Mouse (Mus musculus) right cerebral cortex, adult 2 months (tissue): ENCODE measurements around the gene Lrrc7.

Source experiments
- DNase-seq, 2 experiments: peaks; one replicate each; pipeline ENCODE4 v3.0.0; 2021 to 2022; ENCODE audit warnings: low spot score in 2 of 2

The Lrrc7 gene

DNA sequence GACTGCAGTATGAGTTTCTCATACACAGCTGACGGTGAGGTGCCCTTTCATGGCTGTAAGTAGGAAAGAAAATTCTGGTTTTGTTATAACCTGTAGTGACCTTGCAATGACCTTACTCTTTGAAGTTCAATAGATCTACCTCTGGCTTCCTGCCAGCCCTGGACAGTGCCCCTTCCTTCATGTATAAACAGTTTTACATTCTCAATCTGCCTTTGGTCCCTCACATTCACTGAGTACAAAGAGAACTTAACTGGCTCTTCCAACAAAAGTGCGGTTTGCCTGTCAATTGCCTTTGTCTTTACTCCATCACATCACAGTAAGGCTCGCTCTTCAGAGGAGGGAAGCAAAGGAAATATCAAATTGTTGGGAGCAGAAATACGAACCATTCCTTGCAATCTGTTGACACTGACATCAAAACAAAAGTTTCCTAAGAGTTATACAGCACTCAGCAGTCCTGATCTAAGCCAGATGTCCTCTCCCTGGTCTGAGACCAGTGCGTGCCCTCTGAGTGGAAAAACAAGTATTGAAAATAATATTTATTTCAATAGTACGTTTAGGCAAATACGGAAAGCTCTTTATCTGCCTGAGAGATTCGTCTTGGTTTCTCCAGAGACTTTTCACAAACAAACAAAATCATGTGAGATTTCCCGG is 493.3 kb downstream of the Lrrc7 start:
- DNase-seq, result no peak

DNA sequence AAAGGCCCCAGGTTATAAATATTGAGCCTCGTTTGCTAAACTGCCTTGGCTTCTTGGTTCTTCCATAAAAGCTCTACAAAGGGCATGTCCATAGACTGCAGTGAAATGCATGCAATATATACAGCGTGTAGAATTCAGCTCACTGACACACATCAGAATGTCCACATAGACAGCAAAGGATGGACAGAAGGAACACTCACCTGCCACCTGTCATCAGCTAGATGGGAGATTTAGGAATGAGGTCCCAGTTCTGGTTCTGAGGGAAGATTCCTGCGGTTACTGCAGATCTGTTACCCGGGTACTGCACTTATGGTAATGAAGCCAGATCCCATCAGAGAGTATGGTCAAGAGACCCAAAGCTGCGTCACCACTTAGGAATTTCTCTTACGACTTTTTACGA is 494.1 kb downstream of the Lrrc7 start:
- no peak for DNase-seq

DNA sequence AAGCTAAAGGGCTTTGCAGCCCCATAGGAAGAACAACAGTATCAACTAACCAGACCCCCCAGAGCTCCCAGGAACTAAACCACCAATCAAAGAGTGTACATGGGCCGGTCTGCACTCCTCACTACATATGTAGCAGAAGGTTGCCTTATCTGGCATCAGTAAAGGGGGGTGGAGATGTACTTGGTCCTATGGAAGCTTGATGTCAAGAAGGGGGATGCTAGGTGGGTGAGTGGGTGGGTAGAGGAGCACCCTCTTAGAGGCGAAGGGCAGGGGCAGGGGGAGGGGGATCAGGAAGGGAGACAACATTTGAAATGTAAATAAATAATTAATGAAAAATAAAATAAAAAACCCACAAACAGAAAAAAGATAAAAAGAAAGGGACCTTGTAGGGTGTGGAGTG is 496.8 kb downstream of the Lrrc7 start:
- no peak for DNase-seq

- DNase-seq, result no peak
These were observed 500.1 kb downstream of the Lrrc7 start for GRCm38 (mm10) chr3:158061811-158062523.

GRCm38 (mm10) chr3:158060621-158061291 is 501.3 kb downstream of the Lrrc7 start:
- no peak for DNase-seq

GRCm38 (mm10) chr3:158049508-158049907 is 512.5 kb downstream of the Lrrc7 start:
- no peak for DNase-seq

DNA sequence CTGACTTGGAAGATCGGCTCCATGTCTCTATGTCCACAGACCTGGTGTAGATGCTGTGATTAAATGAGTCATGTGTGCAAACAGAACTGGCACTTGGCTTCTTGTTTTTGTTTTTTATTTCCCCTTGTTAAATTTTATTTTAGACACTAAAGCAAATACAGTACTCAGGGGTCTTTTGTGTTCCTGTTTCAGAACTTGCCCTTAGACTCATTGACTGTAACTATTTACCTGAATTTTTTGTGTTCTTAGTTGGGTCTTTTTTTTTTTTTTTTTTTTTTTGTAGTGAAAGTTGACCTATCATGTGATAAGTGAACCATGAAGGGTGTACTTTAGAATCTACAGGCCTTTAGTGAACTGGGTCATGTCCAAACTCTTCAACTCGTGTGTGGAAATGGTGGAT is 521.3 kb downstream of the Lrrc7 start:
- DNase-seq, result no peak

DNA sequence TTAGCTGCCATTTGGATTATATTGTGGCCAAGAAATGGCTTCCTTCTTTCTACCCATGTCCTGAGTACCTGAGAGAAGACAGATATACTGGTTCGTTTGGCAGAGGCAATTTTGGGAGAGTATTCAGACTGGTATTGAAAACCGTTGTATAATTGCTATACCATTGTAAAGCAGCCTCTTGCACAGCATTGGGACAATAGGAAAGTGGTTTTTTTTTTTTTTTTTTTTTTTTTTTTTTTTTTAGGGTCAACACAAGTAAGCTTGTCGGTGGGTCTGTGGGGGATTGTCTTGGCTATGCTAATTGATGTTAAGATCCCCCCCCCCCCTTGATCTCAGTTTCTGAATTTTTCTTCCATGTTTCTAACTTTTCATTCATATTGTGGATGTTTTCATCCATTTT is 523.9 kb downstream of the Lrrc7 start:
- no peak for DNase-seq

DNA sequence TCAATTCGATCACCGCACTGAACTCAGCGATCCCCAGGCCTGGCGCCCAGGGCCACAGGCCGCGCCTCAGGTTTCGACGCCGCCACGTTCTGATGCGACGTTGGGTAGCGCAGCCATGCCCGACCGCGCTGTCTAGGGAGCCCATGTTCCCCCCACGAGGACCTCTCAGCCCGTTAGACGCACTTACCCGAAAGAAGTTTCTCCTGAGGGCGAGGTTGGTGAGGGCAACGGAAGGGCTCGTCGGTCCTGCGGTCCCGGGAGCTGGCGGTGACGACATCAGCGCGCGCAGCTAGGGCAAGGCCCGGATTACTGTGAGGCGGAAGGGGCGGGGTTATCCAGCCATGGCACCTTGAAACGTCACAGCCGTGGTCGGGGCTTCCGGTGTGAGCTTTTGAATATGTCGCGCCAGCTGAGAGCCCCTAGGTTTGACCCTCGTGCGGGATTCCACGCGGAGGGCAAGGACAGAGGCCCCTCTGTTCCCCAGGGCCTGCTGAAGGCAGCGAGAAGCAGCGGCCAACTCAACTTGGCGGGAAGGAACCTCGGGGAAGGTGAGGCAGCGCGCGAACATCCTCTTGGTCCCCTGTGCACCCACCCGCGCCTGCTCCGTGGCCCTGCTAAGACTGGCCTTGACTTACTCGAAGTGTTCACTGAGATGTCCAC is 525.6 kb downstream of the Lrrc7 start, which contains the start of the genes Srsf11 and Lrrc40:
Srsf11 (minus strand) TSS at position 311 of the 660 bp plus-strand sequence.
Lrrc40 (plus strand) TSS at position 334 of the 660 bp plus-strand sequence.
- DNase-seq, result peak; percentile 95 to 98

DNA sequence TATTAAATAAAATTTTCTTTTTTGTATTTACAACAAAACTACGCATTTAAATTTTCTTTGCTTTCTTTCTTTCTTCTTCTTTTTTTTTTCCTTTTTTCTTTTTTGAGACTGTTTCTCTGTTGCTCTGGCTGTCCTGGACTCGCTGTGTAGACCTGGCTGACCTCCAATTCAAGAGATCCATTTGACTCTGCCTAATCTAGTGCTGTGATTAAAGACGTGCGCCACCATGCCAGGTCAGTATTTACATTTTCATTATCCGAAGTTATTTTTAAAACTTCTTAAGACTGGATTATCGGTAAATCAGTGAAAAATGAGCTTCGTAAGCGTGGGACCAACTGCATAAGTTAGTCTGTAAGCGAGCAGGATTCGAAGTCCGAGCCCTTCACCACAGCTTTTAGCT is 526.2 kb downstream of the Lrrc7 start:
- DNase-seq, result no peak
